Mouse (Mus musculus): ENCODE results near the gene Rfc2.
A peak's percentile ranks its signal among the peaks of the same experiment; 100 is the strongest.

DNA sequence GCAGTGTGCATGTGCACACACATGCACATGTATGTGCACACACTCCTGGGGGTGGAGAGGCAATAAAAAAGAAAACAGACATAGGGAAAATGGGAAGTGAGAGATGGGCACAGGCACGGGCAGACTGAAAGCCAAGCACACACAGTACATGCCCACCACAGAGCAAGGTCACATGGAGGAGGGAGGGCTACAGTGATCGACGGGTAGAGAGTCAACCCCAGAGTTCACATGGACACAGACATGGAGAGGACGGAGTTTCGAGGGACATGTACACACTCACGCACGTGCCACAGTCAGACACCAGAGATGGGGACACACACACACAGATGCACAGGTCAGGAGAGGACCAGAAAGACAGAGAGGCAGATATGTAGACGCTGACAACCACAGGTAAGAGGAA is 34.2 kb downstream of the Rfc2 start:
- TF ChIP-seq EP300 (IDR thresholded peaks at IDR 0.05; ENCODE audit: low read length) = no peak
- TF ChIP-seq KAT2A (IDR thresholded peaks at IDR 0.05; ENCODE audit: insufficient replicate concordance, low read length) = no peak
- TF ChIP-seq CTCF (conservative IDR thresholded peaks at IDR 0.05 in 1 of 2, IDR thresholded peaks at IDR 0.05 in 1 of 2; ENCODE audit: low read depth in 2 of 2, low read length in 2 of 2) = no peak
- no peak for TF ChIP-seq ELF1 (IDR thresholded peaks at IDR 0.05; ENCODE audit: low read depth, low read length)
- no peak for TF ChIP-seq POLR2A (IDR thresholded peaks at IDR 0.05; ENCODE audit: low read depth, low read length)
- TF ChIP-seq MAFK (IDR thresholded peaks at IDR 0.05; ENCODE audit: insufficient replicate concordance, low read length) = no peak
- TF ChIP-seq IRF4 (IDR thresholded peaks at IDR 0.05; ENCODE audit: low read depth, low read length) = peak; percentile 67
- TF ChIP-seq ZC3H11A (IDR thresholded peaks at IDR 0.05; ENCODE audit: low read depth, low read length) = no peak
- no peak; the same call in 1 of the 2 replicates for TF ChIP-seq TCF12 (IDR thresholded peaks at IDR 0.05; ENCODE audit: low read depth, low read length)
- no peak for TF ChIP-seq E2F4 (IDR thresholded peaks at IDR 0.05; ENCODE audit: insufficient replicate concordance, low read depth, low read length)
